Mouse (Mus musculus) regulatory T cell (primary cell): ENCODE results near the gene Pax4.

ENCODE experiments used
- in situ Hi-C: fragments of 300-600 bp; cut with MboI, MseI; formaldehyde crosslinking; loops from one replicate; pipeline ENCODE4 v1.15.1; 2025; ENCODE audit warnings: high pct_unique_total_duplicates

The Pax4 gene

DNA sequence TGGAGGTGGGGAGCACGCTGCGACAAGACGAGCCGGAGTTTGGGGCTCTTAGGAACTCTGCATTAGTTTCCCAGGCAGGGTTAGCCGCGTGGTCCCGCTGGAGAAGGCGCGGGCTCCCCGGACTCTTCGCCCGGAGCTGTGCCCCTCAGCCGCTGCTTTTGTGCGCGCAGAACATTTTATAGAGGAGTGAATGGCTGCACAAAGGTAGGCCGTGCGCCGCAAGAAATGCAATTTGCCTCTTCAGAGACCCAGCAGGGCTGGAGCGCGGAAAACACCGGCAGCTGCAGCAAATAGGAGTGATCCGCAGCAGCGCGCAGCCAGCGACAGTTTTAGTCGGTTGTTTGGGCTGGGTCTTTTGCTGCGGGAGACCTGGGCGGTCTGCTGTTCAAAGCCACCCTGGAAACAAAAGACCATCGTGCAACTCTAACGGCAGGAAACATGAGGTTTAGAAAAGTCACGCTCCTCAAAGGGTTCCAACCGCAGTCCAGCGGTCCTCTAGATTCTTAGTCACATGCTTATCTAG, 51.4 kb downstream of the Pax4 start, which contains the start of gene Zfp800:
Gene Zfp800, minus strand, starts transcription at position 325 of the 523 bp plus-strand sequence.
- in situ Hi-C loops: loop anchor here (5.0 to 10.0 kb wide), 2 partner anchors 123 to 745 kb away; no protein-coding TSS in a partner anchor

GRCm38 (mm10) chr6:28396853-28397457, 52.2 kb downstream of the Pax4 start:
- in situ Hi-C loops: loop anchor here (5.0 to 10.0 kb wide), 2 partner anchors 122 to 745 kb away; no protein-coding TSS in a partner anchor

DNA sequence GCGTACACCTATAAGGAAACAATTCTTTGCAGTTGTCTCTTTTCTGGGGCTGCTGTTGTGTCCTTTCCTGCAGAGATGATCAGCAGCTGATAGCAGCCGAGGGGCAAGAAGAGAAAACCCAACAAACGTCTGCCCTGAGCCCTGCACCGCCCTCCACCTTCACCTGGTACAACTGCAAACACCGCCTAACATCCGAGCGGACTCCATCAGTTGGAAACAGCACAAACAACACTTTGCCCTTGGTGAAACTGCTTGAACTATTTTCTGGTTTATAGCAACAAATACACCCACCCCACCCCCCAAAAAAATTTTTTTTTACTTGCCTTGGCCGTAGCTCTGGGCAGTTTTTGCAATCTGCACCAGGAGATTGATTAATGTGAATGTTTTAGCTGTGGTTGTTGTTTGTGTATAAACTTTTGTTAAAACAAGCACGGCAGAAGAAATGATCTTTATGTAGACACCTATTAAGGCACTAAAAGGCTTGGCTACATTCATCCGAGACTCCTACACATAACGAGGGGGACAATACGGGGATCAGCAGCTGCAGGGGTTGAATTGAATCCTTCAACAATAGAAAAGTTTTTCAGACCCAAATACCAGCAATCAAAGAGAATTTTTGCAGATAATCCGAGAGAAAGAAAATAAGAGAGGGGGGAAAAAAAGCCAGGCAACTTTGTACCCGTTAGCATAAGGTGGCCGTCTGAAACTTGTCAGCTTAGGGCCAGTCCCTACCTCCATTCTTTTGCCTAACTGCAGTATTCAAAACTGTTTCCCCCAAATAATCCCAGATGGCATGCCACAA, 52.9 kb downstream of the Pax4 start:
- in situ Hi-C loops: loop anchor here (5.0 to 10.0 kb wide), 2 partner anchors 121 to 744 kb away; no protein-coding TSS in a partner anchor
